Mouse (Mus musculus) lung, adult 2 months (tissue): ENCODE data around the gene Gfod1.

ENCODE experiments used
- CTCF ChIP-seq: fragments of 200-500 bp; IDR thresholded peaks from 2 replicates; pipeline ENCODE4 v1.5.1; 2011; ENCODE audit warnings: mild to moderate bottlenecking, low read length, control low read depth; ENCODE audit not compliant: insufficient read depth
- POLR2A ChIP-seq: fragments of 200-500 bp; IDR thresholded peaks from 2 replicates; pipeline ENCODE4 v1.6.1; 2011; ENCODE audit warnings: low read depth, mild to moderate bottlenecking, control low read depth, low read length, borderline replicate concordance; ENCODE audit errors: extremely low read depth

- no peak for TF ChIP-seq CTCF
- no peak for TF ChIP-seq POLR2A
These were observed 32.7 kb upstream of the Gfod1 start for GRCm38 (mm10) chr13:43336425-43337221.
